Mouse (Mus musculus) bone marrow macrophage, adult 2 months (primary cell): Measurements from ENCODE around the gene Abi2.

ENCODE experiments used
- CTCF ChIP-seq: IDR thresholded peaks from 2 replicates; pipeline ENCODE4 v1.5.1; 2012; ENCODE audit warnings: low read depth, mild to moderate bottlenecking, low read length, moderate library complexity
- POLR2A ChIP-seq: IDR thresholded peaks from 2 replicates; pipeline ENCODE4 v1.6.1; 2012; ENCODE audit warnings: mild to moderate bottlenecking, low read depth, low read length, borderline replicate concordance

GRCm38 (mm10) chr1:60481561-60481960, 72.1 kb downstream of the Abi2 start:
- TF ChIP-seq CTCF, result no peak
- TF ChIP-seq POLR2A, result no peak
